7 mouse cellular contexts compared by ENCODE assay signal in the genomic region with DNA sequence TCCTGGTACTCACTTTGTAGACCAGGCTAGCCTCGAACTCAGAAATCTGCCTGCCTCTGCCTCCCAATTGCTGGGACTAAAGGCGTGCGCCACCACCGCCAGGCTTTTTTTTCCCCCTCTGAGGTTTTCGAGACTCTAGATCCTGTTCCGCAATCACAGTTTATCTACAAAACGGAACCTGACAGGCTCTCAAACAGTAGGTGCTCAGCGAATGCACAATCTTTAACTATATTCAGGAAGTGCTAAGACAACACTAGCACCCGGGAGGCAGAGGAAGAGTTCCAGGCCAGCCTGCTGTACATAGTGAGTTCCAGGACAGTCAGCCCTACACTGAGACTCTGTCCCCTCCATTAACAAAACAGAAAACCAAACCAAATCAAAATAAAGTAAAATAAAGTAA. TPM values are rescaled to one million over a fixed set of nuclear protein-coding genes. Genes with fewer than 3 reads are reported as not detected.
DNase-seq lines count a peak whose midpoint lies in the region; ATAC-seq and TF ChIP-seq lines count a peak whose summit lies in the region.

No protein-coding gene starts in this region.

- no peaks in the 10 kb centered on the region for H3K9me3 ChIP-seq in hindbrain, postnatal 0 days (ENCODE audit: low read length)

- H3K4me1 ChIP-seq in brown adipose tissue, adult 24 weeks (ENCODE audit: control insufficient read depth, insufficient read depth, insufficient read length, low read length), result peaks cover 7% of the 10 kb centered on the region
- peaks cover 9% of the 10 kb centered on the region; the same call in 1 of the 2 replicates for H3K4me1 ChIP-seq in hindbrain, postnatal 0 days (ENCODE audit: insufficient read depth, low read length)

- no peaks in the 10 kb centered on the region for H3K79me2 ChIP-seq in myocyte (ENCODE audit: control insufficient read depth, insufficient read depth)

- no peak overlapping the region for H3ac ChIP-seq in myocyte (ENCODE audit: control insufficient read depth, insufficient read length)

- no peaks in the 10 kb centered on the region for H3K27me3 ChIP-seq in hindbrain, postnatal 0 days (ENCODE audit: insufficient read depth, low read length)
- H3K27me3 ChIP-seq in myocyte (ENCODE audit: control insufficient read depth, insufficient read depth, insufficient read length), result no peaks in the 10 kb centered on the region

- 88% methylated on average over 9 of the region's 9 CpGs for WGBS in hindbrain, postnatal 0 days

- H3K4me3 ChIP-seq in brown adipose tissue, adult 24 weeks (ENCODE audit: insufficient read depth, low read depth, low read length), result 0 out of 2 replicates have a peak overlapping the region, but pooled peaks have one; percentile 6
- no peak overlapping the region for H3K4me3 ChIP-seq in hindbrain, postnatal 0 days (ENCODE audit: low read length)
- H3K4me3 ChIP-seq in myocyte, result peak overlapping the region; percentile 43

- H3K27ac ChIP-seq in brown adipose tissue, adult 24 weeks (replicated peaks; ENCODE audit: low read depth, low read length), result no peak overlapping the region
- no peak overlapping the region for H3K27ac ChIP-seq in hindbrain, postnatal 0 days

- H3K36me3 ChIP-seq in hindbrain, postnatal 0 days (ENCODE audit: insufficient read depth, low read length), result peaks cover 22% of the 10 kb centered on the region; the same call in 1 of the 2 replicates
- peaks cover 6% of the 10 kb centered on the region for H3K36me3 ChIP-seq in myocyte (ENCODE audit: control insufficient read depth, insufficient read depth)

- TF ChIP-seq POLR2A in myocyte (IDR thresholded peaks at IDR 0.05; ENCODE audit: insufficient read length, low read depth), result no peak

- no peak for TF ChIP-seq CTCF in hindbrain, postnatal 0 days (IDR thresholded peaks at IDR 0.05; ENCODE audit: low read depth)

- peak; percentile 30 for DNase-seq in layer of hippocampus, adult 9-11 months
- DNase-seq in layer of hippocampus, adult 9-10 months (ENCODE audit: low spot score), result no peak
- no peak for DNase-seq in hindbrain, postnatal 0 days (ENCODE audit: low spot score)
- no peak for DNase-seq in frontal cortex, adult 2 months (ENCODE audit: extremely low spot score in 1 of 2, low spot score in 1 of 2)
- DNase-seq in urinary bladder, postnatal 36 days (ENCODE audit: low spot score in 2 of 2), result no peak

- no peak for ATAC-seq in hindbrain, postnatal 0 days

- H3K4me2 ChIP-seq in hindbrain, postnatal 0 days (ENCODE audit: low read depth, low read length), result peak overlapping the region; percentile 50
- peak overlapping the region; percentile 99 for H3K4me2 ChIP-seq in myocyte (ENCODE audit: low read depth)

- H3K9ac ChIP-seq in hindbrain, postnatal 0 days (replicated peaks; ENCODE audit: low read length), result no peak overlapping the region

TF ChIP-seq in myocyte, 11 proteins besides CTCF, POLR2A, EP300 and RAD21:
- TF ChIP-seq TCF12 (IDR thresholded peaks at IDR 0.05; ENCODE audit: insufficient read depth, poor library complexity, severe bottlenecking), result no peak
- no peak for TF ChIP-seq MAX (IDR thresholded peaks at IDR 0.05; ENCODE audit: low read depth)
- no peak for TF ChIP-seq REST (IDR thresholded peaks at IDR 0.05; ENCODE audit: insufficient read depth, insufficient read length)
- TF ChIP-seq SRF (IDR thresholded peaks at IDR 0.05; ENCODE audit: control insufficient read depth, insufficient read length, low read depth), result no peak
- no peak for TF ChIP-seq CEBPB (IDR thresholded peaks at IDR 0.05; ENCODE audit: insufficient read depth, poor library complexity, severe bottlenecking)
- TF ChIP-seq E2F4 (IDR thresholded peaks at IDR 0.05; ENCODE audit: insufficient read depth), result no peak
- TF ChIP-seq POLR2AphosphoS2 (IDR thresholded peaks at IDR 0.05; ENCODE audit: insufficient read length, low read depth), result no peak
- TF ChIP-seq USF1 (IDR thresholded peaks at IDR 0.05; ENCODE audit: low read depth), result no peak
- no peak for TF ChIP-seq MYOG (IDR thresholded peaks at IDR 0.05; ENCODE audit: control insufficient read depth in 1 of 3, insufficient read depth in 1 of 3, insufficient read length in 2 of 3, low read depth in 2 of 3)
- TF ChIP-seq MYOD1 (IDR thresholded peaks at IDR 0.05; ENCODE audit: control insufficient read depth in 1 of 3, insufficient read length in 2 of 3, low read depth in 2 of 3), result no peak
- no peak for TF ChIP-seq TCF3 (IDR thresholded peaks at IDR 0.05; ENCODE audit: insufficient read length, low read depth)

RNA-seq across cellular contexts. Expression of a gene that starts 4.6 kb away (rescaled TPM):
- polyA plus RNA-seq in brown adipose tissue, adult 24 weeks (2012; ENCODE audit: insufficient read depth, insufficient read length, missing spikeins), result 74.5 and 79.8 TPM in 2 replicates
- 37.2 and 53.9 TPM in 2 replicates for total RNA-seq in hindbrain, postnatal 0 days (2014; rRNA removed)
- 56.1 and 63.3 TPM in 2 replicates for polyA plus RNA-seq in hindbrain, postnatal 0 days (2015; fragmentation: Nextera tagmentation; extraction: Ambion mirVana)
- polyA plus RNA-seq in myocyte (2012; fragmentation: generic; extraction: Trizol), result 73.0 TPM
- polyA plus RNA-seq in frontal cortex, adult 2 months (2012; rRNA removed), result 47.6 and 60.6 TPM in 2 replicates

RNA-seq across cellular contexts. Expression of a gene that starts 10.8 kb away (rescaled TPM):
- polyA plus RNA-seq in brown adipose tissue, adult 24 weeks (2012; ENCODE audit: insufficient read depth, insufficient read length, missing spikeins), result 18.1 and 21.3 TPM in 2 replicates
- 610 and 693 TPM in 2 replicates for total RNA-seq in hindbrain, postnatal 0 days (2014; rRNA removed)
- 693 and 724 TPM in 2 replicates for polyA plus RNA-seq in hindbrain, postnatal 0 days (2015; fragmentation: Nextera tagmentation; extraction: Ambion mirVana)
- polyA plus RNA-seq in myocyte (2012; fragmentation: generic; extraction: Trizol), result 34.9 TPM
- 1,054 and 1,113 TPM in 2 replicates for polyA plus RNA-seq in frontal cortex, adult 2 months (2012; rRNA removed)

RNA-seq across cellular contexts. Expression of a gene that starts 11.2 kb away (rescaled TPM):
- 9.8 and 11.3 TPM in 2 replicates for polyA plus RNA-seq in brown adipose tissue, adult 24 weeks (2012; ENCODE audit: insufficient read depth, insufficient read length, missing spikeins)
- total RNA-seq in hindbrain, postnatal 0 days (2014; rRNA removed), result 162 and 176 TPM in 2 replicates
- polyA plus RNA-seq in hindbrain, postnatal 0 days (2015; fragmentation: Nextera tagmentation; extraction: Ambion mirVana), result 101 and 103 TPM in 2 replicates
- 130 TPM for polyA plus RNA-seq in myocyte (2012; fragmentation: generic; extraction: Trizol)
- 180 and 183 TPM in 2 replicates for polyA plus RNA-seq in frontal cortex, adult 2 months (2012; rRNA removed)

RNA-seq across cellular contexts. Expression of a gene that starts 39.5 kb away (rescaled TPM):
- 2.5 and 2.9 TPM in 2 replicates for polyA plus RNA-seq in brown adipose tissue, adult 24 weeks (2012; ENCODE audit: insufficient read depth, insufficient read length, missing spikeins)
- 35.2 and 42.1 TPM in 2 replicates for total RNA-seq in hindbrain, postnatal 0 days (2014; rRNA removed)
- polyA plus RNA-seq in hindbrain, postnatal 0 days (2015; fragmentation: Nextera tagmentation; extraction: Ambion mirVana), result 16.2 and 16.7 TPM in 2 replicates
- polyA plus RNA-seq in myocyte (2012; fragmentation: generic; extraction: Trizol), result 31.7 TPM
- polyA plus RNA-seq in frontal cortex, adult 2 months (2012; rRNA removed), result 178 and 202 TPM in 2 replicates

RNA-seq across cellular contexts. Expression of a gene that starts 41.8 kb away (rescaled TPM):
- polyA plus RNA-seq in brown adipose tissue, adult 24 weeks (2012; ENCODE audit: insufficient read depth, insufficient read length, missing spikeins), result 0.36 and 1.7 TPM in 2 replicates
- total RNA-seq in hindbrain, postnatal 0 days (2014; rRNA removed), result 0.26 and 0.72 TPM in 2 replicates
- 0.20 and 0.31 TPM in 2 replicates for polyA plus RNA-seq in hindbrain, postnatal 0 days (2015; fragmentation: Nextera tagmentation; extraction: Ambion mirVana)
- 0.10 TPM for polyA plus RNA-seq in myocyte (2012; fragmentation: generic; extraction: Trizol)
- 4.6 and 5.1 TPM in 2 replicates for polyA plus RNA-seq in frontal cortex, adult 2 months (2012; rRNA removed)

Comparison
In these comparisons a context has a peak if more than half of its experiments do, and no peak if none do; other contexts are left out.
1. RNA of a gene that starts 10.8 kb away (polyA plus RNA-seq): 1,054 to 1,113 TPM in frontal cortex, adult 2 months and 693 to 724 TPM in hindbrain, postnatal 0 days; 34.9 TPM in myocyte (single experiment) and 18.1 to 21.3 TPM in brown adipose tissue, adult 24 weeks; every median in the first group is over 10 times any median in the second.